Mouse (Mus musculus) embryonic facial prominence, embryonic 13.5 days (tissue): ENCODE measurements around the gene 0610009B22Rik. TPM values are rescaled to one million over a fixed set of nuclear protein-coding genes. Genes with fewer than 3 reads are reported as not detected.
A peak's percentile ranks its signal among the peaks of the same experiment; 100 is the strongest.

Source experiments
- ATAC-seq: fragments of 200-750 bp; cut with Nextera tagmentation; 2 replicates; pipeline ENCODE4 v1.8.0; 2017; ENCODE audit warnings: low read depth; ENCODE audit not compliant: insufficient number of reproducible peaks, insufficient read depth, low FRiP score, low TSS enrichment
- H3K27ac ChIP-seq: fragments of 300-500 bp; sonication (generic); 2 replicates; pipeline ENCODE4 v1.5.1; 2015; ENCODE audit warnings: moderate library complexity, mild to moderate bottlenecking, inconsistent platforms
- H3K27me3 ChIP-seq: fragments of 300-500 bp; sonication (generic); 2 replicates; pipeline ENCODE4 v1.6.1; 2015; ENCODE audit warnings: mild to moderate bottlenecking, inconsistent platforms
- H3K36me3 ChIP-seq: fragments of 300-500 bp; sonication (generic); 2 replicates; pipeline ENCODE4 v1.6.1; 2015; ENCODE audit warnings: mild to moderate bottlenecking, inconsistent platforms
- H3K4me1 ChIP-seq: fragments of 300-500 bp; sonication (generic); 2 replicates; pipeline ENCODE4 v1.6.1; 2015; ENCODE audit warnings: inconsistent platforms
- H3K4me2 ChIP-seq: fragments of 300-500 bp; sonication (generic); 2 replicates; pipeline ENCODE4 v1.6.1; 2015; ENCODE audit warnings: moderate library complexity, mild to moderate bottlenecking, inconsistent platforms
- H3K4me3 ChIP-seq: fragments of 300-500 bp; sonication (generic); 2 replicates; pipeline ENCODE4 v1.5.1; 2015; ENCODE audit warnings: mild to moderate bottlenecking, inconsistent platforms
- H3K9ac ChIP-seq: fragments of 300-500 bp; sonication (generic); 2 replicates; pipeline ENCODE4 v1.6.1; 2015; ENCODE audit warnings: mild to moderate bottlenecking, inconsistent platforms
- H3K9me3 ChIP-seq: fragments of 300-500 bp; sonication (generic); 2 replicates; pipeline ENCODE4 v1.6.1; 2016; ENCODE audit warnings: inconsistent platforms
- WGBS: fragments of 180-500 bp; shearing (Covaris S2); methylation state at CpG from one replicate; pipeline ENCODE4 v1.1.7; 2015; ENCODE audit warnings: mixed read lengths; 5-methylcytosine and 5-hydroxymethylcytosine counted together
- polyA plus RNA-seq: library from polyadenylated mRNA; unstranded; fragments of >200 nt; fragmentation: Nextera tagmentation; extraction: Ambion mirVana; gene quantifications from 2 replicates; pipeline ENCODE4 v1.2.1, GENCODE M21; 2015

0610009B22Rik gene
- polyA plus RNA-seq, 1 experiment from 2014 or later: 87.7 TPM

- Histone ChIP-seq H3K36me3 (no peaks in the 10 kb centered on the region), H3K4me1 (peaks cover 24% of the 10 kb centered on the region), H3K4me3 (peak within 1 kb of the TSS; percentile 80), H3K9me3 (no peaks in the 10 kb centered on the region), H3K27ac (peak within 1 kb of the TSS; percentile 85), H3K9ac (peak within 1 kb of the TSS; percentile 79), H3K4me2 (peak within 1 kb of the TSS; percentile 81), H3K27me3 (no peaks in the 10 kb centered on the region)
- WGBS: under 1% methylated on average over 61 of the region's 61 CpGs
- peak; percentile 62 for ATAC-seq
Measured at GRCm38 (mm10) chr11:51635525-51636322, 53.0 kb downstream of the 0610009B22Rik start, which contains the start of gene Rmnd5b. Gene Rmnd5b, minus strand, starts transcription at chr11:51635896.

Other genes starting within 250 kb of the 0610009B22Rik start
- gene Phykpl, start 104.1 kb downstream of the 0610009B22Rik start, polyA plus RNA-seq: 19.0 and 21.3 TPM in 2 replicates
- 458 and 524 TPM in 2 replicates for gene Hnrnpab, start 82.0 kb downstream of the 0610009B22Rik start, polyA plus RNA-seq
- gene Nhp2, start 69.1 kb downstream of the 0610009B22Rik start, polyA plus RNA-seq: 135 and 151 TPM in 2 replicates
- 49.3 and 49.9 TPM in 2 replicates for gene Rmnd5b, start 53.0 kb downstream of the 0610009B22Rik start, polyA plus RNA-seq
- gene N4bp3, start 38.0 kb downstream of the 0610009B22Rik start, polyA plus RNA-seq: 19.0 and 21.2 TPM in 2 replicates
- gene D930048N14Rik, start 37.9 kb downstream of the 0610009B22Rik start, polyA plus RNA-seq: 2.6 and 3.4 TPM in 2 replicates
- 15.3 and 18.3 TPM in 2 replicates for gene Sec24a, start 74.8 kb upstream of the 0610009B22Rik start, polyA plus RNA-seq
- gene Sar1b, start 74.8 kb upstream of the 0610009B22Rik start, polyA plus RNA-seq: 89.3 and 96.5 TPM in 2 replicates
- 2.7 and 3.1 TPM in 2 replicates for gene Jade2, start 168.8 kb upstream of the 0610009B22Rik start, polyA plus RNA-seq